Mouse (Mus musculus) mouse embryonic stem cell (cell line): Measurements from ENCODE around the gene Olfr155.

Source experiments
- in situ Hi-C, 2 experiments: fragments of 300-500 bp; cut with MboI; formaldehyde crosslinking; loops; 1 replicate in 1 of 2; 3 replicates in 1 of 2; pipeline ENCODE4 v1.14.3; 2019 to 2020; ENCODE audit warnings: low sequenced_read_pairs in 2 of 2, low pct_unique_long_range_greater_than_20kb in 1 of 2, mixed read lengths in 1 of 2; ENCODE audit not compliant: unreplicated experiment in 1 of 2

Olfr155 gene

DNA sequence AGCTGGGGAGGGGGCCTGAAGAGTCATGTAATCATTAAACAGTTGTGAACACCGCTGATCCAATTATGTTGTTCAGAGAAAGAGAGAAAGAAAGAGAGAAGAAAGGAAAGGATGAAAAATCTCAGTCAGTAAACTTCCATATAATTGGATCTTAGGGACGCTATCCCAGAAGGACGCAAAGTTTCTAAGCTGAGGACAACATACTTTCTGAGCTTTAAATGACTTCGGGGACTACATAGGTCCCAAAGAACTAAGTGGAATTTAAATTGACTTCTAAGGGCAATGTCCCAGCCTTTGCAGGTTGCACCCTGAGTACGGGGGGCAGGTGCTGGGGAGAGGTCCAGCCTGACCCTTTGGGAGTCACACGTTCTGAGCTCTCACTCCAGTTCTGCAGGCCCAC lies at the start of gene Olfr155:
Olfr155 (plus strand) TSS at position 301 of the 400 bp plus-strand sequence.
- in situ Hi-C loops, result loop anchor here in 1 of 2 experiments (5.0 kb wide), 1 partner anchor 84 kb away; no protein-coding TSS in a partner anchor

DNA sequence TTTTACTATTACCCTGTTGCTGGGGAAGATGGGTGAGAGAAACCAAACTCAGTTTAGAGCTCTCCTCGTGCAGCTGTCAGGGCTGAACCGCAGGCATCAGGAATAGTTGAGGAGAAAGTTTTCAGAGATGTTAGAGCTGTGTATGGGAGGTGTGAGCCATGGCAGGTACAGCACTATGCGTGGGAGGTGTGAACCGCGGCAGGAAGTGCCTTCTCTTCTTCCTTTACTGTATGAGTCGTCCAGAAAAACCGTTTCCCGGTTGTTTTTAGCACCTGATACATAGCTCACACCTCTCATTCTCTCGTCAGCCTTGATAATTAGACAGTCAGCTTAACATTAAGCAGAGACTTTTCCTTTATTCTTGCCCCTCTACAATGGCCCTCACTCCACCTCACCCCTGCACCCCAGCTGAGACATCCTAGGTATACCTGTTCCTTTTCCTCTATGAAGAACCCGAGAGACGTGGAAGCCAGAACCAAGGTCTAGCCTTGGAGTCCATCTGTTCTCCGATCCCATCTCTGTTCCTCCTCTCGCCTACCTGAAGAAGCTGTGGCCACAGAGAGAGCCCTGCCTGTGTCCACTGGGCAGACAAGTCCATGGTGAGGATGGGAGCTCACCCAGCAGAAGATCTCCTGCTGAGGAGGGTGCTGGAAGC lies 28.3 kb upstream of the Olfr155 start:
- in situ Hi-C loops, result no loop called here

DNA sequence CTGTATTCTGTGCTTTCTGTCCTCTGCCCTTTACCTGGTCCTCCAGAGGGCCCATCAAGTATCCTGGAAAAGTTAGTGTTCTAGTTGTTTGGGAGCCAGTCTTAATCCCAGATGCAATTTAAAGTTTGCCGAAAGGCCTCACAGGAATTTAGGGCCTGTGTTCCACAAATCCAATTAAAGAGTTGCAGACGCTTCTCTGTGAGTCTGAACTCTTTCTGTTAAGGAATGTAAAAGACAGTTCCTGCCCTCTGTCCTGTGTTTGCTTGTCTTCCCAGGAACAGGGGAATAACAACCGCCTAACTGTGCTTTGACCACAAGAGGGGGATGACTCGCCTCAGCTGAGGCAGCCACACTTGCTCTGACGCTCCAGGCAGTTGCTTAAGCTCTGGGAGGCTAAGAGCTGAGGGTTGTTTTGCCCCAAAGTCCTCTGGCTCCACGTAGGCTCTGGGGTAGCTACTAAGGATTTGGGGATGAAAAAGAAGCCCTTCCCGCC lies 27.5 kb upstream of the Olfr155 start, which contains the start of gene Olfr156:
Olfr156 (minus strand) TSS at position 51 of the 493 bp plus-strand sequence.
- in situ Hi-C loops, result no loop called here

GRCm38 (mm10) chr4:43828806-43829205 lies 22.6 kb upstream of the Olfr155 start:
- in situ Hi-C loops, result no loop called here

DNA sequence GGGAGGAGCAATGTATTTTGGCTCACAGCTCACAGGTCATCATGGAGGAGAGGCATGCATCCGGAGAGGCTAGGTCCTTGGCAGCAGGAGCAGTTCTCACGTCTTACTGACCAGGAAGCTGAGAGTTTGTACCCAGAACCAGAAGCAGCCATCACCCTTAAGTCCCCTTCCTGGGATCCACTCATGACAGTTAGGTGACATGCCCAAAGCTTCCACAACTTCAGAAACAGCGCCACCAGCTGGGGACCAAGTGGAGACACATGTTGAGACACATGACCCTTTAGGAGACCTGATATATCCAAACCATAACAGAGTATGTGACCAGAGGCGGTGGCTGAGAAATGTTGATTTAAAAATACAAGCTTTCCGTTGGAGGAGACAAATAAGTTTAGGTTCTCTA lies 19.3 kb upstream of the Olfr155 start:
- in situ Hi-C loops, result loop anchor here in 1 of 2 experiments (10.0 kb wide), 1 partner anchor 67 kb away; no protein-coding TSS in a partner anchor

GRCm38 (mm10) chr4:43833752-43834151 lies 17.6 kb upstream of the Olfr155 start:
- in situ Hi-C loops, result loop anchor here in 1 of 2 experiments (10.0 kb wide), 1 partner anchor 69 kb away; no protein-coding TSS in a partner anchor

DNA sequence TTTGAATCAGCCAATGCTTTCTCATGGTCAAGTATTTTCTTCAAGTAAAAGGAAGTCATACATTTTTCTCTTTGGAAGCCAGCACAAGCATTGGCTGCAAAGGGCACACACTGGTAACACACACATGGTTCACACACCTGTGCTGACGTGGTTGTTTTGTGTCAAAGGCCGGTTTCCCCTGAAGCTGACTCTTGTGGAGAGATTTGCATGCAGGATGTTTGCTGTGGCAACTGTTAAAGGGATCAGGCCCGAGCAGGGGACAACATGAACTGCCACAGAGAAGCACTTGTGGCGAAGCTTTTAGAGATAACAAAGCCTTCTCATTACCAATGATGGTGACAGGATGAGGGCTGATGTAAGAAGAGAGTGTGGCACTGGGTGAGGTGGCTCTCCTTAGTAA lies 16.6 kb upstream of the Olfr155 start:
- in situ Hi-C loops, result loop anchor here in 1 of 2 experiments (10.0 kb wide), 1 partner anchor 70 kb away; no protein-coding TSS in a partner anchor

GRCm38 (mm10) chr4:43838326-43838725 lies 13.0 kb upstream of the Olfr155 start:
- in situ Hi-C loops, result loop anchor here in 1 of 2 experiments (10.0 kb wide), 1 partner anchor 74 kb away; no protein-coding TSS in a partner anchor

DNA sequence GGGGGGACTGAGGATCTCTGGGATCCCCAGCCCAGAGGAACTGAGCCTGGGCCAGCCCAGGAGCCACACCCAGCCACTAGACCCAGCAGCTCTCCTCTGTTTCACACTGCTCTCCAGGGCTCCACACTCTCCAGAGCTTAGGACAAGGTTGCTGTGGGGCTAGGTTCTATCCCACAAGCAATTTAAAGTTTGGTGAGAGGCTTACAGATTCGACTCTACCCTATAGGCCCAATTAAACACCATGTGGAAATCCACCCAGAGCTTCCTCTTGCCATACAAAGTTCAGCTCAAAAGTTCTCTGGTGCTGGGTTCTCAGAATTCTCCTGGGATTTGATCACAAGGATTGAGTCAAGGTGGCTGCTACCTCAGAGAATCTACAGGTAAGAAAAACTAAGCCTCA lies 11.3 kb upstream of the Olfr155 start, which contains the start of gene Olfr157:
Olfr157 (minus strand) TSS at position 101 of the 400 bp plus-strand sequence.
- in situ Hi-C loops, result no loop called here

DNA sequence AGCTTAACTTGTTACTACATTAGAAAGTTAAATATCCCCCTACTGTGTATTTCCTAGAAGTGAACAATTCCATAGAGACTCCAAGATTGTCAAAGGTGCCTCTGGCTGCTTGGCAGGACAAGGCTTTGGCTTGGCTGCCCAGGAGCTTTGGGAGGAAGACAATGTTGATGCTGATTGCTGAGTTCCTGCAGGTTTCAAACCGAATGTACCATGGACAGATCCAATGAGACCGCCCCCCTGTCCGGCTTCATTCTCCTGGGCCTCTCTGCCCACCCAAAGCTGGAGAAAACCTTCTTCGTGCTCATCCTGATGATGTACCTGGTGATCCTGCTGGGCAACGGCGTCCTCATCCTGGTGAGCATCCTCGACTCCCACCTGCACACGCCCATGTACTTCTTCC lies 2.7 kb downstream of the Olfr155 start:
- in situ Hi-C loops, result loop anchor here in 1 of 2 experiments (5.0 kb wide), 1 partner anchor 87 kb away; no protein-coding TSS in a partner anchor

DNA sequence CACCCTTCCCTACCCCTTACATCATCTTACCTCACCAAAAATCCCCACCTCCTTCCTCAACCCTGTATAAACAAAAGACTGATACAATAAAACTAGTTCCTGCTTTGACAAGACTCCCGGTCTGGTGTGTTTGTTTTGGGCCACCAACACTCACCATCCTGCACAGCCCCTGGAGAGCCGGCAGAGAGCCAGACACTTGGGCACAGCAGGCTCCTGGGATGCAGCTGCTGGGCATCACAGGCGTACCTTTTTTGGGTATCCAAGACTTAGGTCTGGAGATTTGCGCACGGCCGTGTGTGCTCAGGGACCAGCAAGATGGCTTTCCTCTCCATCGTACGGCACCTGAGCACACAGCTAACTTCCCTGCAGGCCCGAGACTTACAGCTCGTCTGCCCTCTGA lies 8.5 kb downstream of the Olfr155 start:
- in situ Hi-C loops, result no loop called here

DNA sequence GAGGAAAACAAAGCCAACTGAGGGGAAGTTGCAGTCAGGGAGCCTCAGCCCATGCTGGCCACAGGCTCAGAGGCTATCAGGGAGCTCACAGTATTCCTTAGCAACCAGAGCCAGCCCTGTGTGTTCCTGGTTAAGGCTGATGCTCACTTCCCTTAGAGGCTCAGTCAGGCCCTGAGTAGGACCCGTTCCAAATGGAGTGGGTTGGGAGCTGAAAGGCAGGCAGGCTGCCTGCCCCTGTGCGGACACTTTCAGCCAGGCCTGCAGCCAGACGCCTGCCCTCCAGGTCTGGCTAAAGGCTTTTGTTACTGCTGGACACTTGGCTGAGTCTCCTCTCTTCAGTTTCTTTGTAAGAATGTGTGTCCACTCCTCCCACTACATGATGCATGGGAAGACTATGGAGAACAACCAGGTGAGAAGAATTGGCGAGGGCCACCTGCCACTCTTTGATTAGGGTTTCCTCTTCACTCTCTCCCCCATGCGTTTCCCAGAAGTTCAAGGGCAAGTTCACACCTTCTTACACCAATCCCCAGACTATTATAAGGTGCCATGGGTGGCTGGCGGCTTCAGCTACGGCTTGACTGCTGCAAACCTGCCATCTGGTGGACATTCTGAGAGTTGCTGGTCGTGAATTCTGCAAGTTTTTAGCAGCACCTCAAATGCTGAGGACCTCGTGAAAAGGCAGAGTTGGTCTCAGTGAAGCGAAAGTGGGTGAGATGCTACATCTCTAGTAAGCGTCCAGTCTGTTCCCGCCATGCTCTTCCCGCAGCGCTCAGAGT lies 9.6 kb downstream of the Olfr155 start:
- in situ Hi-C loops, result no loop called here

- in situ Hi-C loops, result no loop called here
Measured at GRCm38 (mm10) chr4:43863298-43863697, 11.9 kb downstream of the Olfr155 start.

GRCm38 (mm10) chr4:43869821-43870220 lies 18.5 kb downstream of the Olfr155 start:
- in situ Hi-C loops, result no loop called here

DNA sequence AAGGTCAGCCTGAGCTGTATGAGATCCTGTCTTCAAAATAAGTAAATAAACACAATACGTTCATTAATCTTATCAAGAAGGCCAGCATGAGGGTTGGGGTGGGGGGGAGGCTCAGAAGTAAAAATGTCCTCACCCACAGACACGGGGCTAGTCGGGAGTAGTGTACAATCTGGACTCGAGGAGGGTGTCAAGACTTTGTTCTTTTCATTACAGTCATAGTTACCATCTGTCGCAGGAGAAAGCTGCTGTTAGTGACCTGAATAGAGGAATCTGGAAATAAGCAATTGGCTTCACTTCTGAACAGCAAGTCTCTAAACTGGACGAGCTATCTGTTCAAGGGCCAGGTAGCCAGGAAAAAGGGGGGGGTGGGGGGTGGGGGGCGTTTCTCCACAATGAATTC lies 23.1 kb downstream of the Olfr155 start:
- in situ Hi-C loops, result no loop called here

GRCm38 (mm10) chr4:43875160-43875918 lies 24.0 kb downstream of the Olfr155 start, which contains the start of gene Reck:
Gene Reck, plus strand, starts transcription at chr4:43875530.
- in situ Hi-C loops, result no loop called here

DNA sequence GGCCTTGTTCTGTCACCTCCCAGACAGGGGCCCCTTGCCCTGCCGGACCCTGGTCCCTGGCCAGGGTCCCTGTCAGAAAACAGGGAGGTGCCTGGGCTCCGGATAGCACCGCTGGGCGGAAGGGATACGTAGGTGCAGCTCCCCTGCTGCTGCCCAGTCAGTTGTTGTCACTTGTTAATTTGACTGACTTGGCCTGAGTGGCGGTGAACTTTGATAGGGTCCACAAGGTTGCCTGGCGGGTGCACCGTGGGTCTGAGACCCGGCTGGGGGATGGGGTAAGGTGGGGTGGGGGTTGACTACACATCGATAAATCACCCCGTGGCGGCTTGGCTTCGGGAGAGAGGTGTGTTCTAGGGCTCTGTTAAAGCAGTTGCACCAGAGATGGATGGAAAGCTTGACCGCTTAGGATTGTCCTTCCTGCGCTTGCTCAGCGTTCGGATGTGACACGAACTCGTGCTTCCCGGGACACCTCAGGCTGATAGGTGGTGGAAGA lies 24.6 kb downstream of the Olfr155 start:
- in situ Hi-C loops, result no loop called here

DNA sequence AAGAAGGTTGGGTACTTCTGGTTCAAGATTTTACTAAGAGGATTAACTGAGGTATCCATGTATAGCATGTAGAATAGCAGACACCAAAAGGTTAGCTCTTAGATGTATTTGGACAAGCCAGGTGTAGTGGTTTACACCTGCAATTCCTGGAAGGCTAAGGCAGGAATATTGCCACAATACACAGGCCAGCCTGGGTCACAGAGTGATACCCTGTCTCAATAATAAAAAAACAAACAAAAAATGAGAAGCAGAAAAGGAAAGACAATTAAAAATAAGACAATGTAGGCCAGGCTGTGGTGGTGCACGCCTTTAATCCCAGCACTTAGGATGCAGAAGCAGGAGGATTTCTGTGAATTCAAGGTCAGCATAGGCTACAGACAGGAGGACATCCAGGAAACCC lies 25.9 kb downstream of the Olfr155 start:
- in situ Hi-C loops, result no loop called here
